Mouse (Mus musculus) embryonic stem cell, embryonic (primary cell): ENCODE measurements around the gene Pyroxd1.

Source experiments
- CTCF ChIA-PET, 4 experiments: fragments of 300-600 bp in 2 of 4; fragments of 350-600 bp in 2 of 4; sonication (Branson Sonifier 250); formaldehyde crosslinking; loops; one replicate each; lab custom pipeline; 2022; ENCODE audit warnings: inconsistent platforms in 2 of 4; lab: Charles Lee
- POLR2A ChIA-PET, 4 experiments: fragments of 300-600 bp in 2 of 4; fragments of 350-600 bp in 2 of 4; sonication (Branson Sonifier 250); formaldehyde crosslinking; loops; one replicate each; lab custom pipeline; 2022; ENCODE audit warnings: antibody characterized with exemption in 4 of 4, inconsistent platforms in 1 of 4; lab: Charles Lee

Pyroxd1 gene

GRCm38 (mm10) chr6:142345440-142346038, at the start of gene Pyroxd1:
Gene Pyroxd1, plus strand, starts transcription at chr6:142345654.
- ChIA-PET CTCF (interaction anchor here in 2 of 4 experiments (0.5 to 0.9 kb wide), 2 partner anchors 169 to 954 kb away, joined by 3 read pairs; no protein-coding TSS in a partner anchor), POLR2A (interaction anchor here in 3 of 4 experiments (0.9 to 3.5 kb wide), 10 partner anchors 14 to 659 kb away, joined by 3 to 17 read pairs (median 4); partner anchors contain the start of gene Ldhb (in 2 of the 3))

DNA sequence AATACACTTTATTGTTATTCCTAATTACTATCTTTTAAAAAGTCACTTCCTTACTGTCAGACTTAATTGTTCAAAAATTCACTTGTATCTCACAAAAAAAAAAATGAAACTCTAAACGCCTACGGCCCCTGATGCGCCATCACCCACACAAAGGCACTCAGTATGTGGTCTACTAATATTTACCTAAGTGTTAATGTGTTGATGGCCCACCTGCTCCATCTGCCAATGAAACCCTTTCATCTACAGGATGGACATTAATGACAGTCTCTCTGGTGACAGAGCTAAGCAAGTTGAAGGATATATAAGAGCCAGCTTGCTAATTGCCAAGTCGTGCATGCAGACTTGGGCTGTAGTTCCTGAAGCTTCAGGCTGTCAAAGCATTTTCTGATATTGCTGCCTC, 47.4 kb upstream of the Pyroxd1 start, which contains the start of gene Iapp:
TSS of gene Iapp (plus strand) at position 326 of the 400 bp plus-strand sequence.
- ChIA-PET POLR2A (no interaction called here), CTCF (no interaction called here)

- POLR2A ChIA-PET, result no interaction called here
- CTCF ChIA-PET, result no interaction called here
Measured at GRCm38 (mm10) chr6:142305076-142305475, 40.4 kb upstream of the Pyroxd1 start.

GRCm38 (mm10) chr6:142314285-142314684, 31.2 kb upstream of the Pyroxd1 start:
- POLR2A ChIA-PET, result no interaction called here
- CTCF ChIA-PET, result interaction anchor here in 1 of 4 experiments (0.6 kb wide), 1 partner anchor 29 kb away, joined by 5 read pairs; no protein-coding TSS in a partner anchor

DNA sequence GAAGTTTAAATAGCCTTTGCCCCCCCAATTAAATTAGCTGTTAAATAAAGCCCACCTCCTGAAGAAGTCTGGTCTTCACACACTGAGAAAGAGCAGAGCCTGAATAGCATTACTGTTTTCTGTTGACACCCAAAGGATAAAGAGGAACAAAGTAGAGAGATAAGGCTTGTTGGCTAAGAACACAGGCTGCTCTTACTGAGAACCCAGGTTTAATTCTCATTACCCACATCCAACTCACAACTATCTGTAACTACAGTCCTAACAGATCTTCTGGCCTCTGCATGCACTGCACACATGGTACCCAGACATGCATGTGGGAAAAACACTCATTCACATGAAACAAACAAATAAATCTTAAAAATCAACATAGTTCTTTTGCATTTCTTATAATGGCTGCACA, 28.3 kb upstream of the Pyroxd1 start:
- ChIA-PET CTCF (no interaction called here), POLR2A (no interaction called here)

DNA sequence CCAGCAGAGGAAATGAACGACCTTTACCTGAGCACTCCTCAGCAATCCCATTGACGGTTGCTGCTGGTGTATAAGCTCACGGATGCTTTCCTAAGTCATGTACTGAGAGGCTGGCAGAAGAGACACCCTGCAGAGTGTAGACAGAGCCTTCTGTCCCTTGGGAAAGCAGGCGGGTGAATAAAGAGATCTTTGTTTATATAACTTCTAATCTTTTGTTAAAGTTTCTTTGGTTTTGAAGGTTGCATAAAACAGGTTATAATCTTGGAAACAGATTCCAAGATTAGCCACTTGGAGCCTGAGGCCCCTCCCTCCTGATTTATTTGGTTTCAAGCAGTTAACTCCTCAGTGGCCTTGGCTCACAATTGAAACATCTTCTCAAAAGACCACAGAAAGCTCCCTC, 22.6 kb upstream of the Pyroxd1 start, which contains the start of gene Slco1a5:
TSS of gene Slco1a5 (minus strand) at position 101 of the 400 bp plus-strand sequence.
- CTCF ChIA-PET, result no interaction called here
- POLR2A ChIA-PET, result no interaction called here

- POLR2A ChIA-PET, result interaction anchor here in 1 of 4 experiments (1.3 kb wide), 1 partner anchor 19 kb away, joined by 5 read pairs; the partner anchor contains the start of gene Pyroxd1
- CTCF ChIA-PET, result interaction anchor here in 2 of 4 experiments (0.6 to 0.7 kb wide), 2 partner anchors 875 to 887 kb away, joined by 4 to 5 read pairs; no protein-coding TSS in a partner anchor
Measured at GRCm38 (mm10) chr6:142326598-142326997, 18.9 kb upstream of the Pyroxd1 start.

- POLR2A ChIA-PET, result no interaction called here
- CTCF ChIA-PET, result no interaction called here
Measured at GRCm38 (mm10) chr6:142329201-142329600, 16.3 kb upstream of the Pyroxd1 start.

GRCm38 (mm10) chr6:142338961-142339360, 6.5 kb upstream of the Pyroxd1 start:
- ChIA-PET POLR2A (no interaction called here), CTCF (no interaction called here)

- ChIA-PET CTCF (no interaction called here), POLR2A (no interaction called here)
Measured at GRCm38 (mm10) chr6:142339576-142339975, 5.9 kb upstream of the Pyroxd1 start.

DNA sequence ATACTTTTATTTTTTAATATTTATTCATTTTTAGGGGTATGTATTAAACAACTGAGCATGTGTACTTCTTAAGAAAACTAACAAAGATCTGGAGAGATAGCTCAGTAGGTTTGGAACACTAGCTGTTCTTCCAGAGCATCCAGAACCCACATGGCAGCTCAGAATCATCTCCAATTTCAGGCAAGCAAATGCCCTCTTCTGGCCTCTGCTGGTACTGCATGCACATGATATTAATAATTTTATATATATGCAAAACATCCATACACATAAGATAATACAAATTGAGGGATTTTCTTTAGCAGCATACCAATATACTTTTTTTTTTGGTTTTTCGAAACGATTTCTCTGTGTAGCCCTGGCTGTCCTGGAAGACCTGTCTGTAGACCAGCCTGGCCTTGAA, 1.9 kb upstream of the Pyroxd1 start:
- ChIA-PET CTCF (interaction anchor here (0.6 to 1.1 kb wide), 12 partner anchors 13 to 1493 kb away, joined by 3 to 5 read pairs (median 3); partner anchors contain the start of gene Abcc9 (in 1 of the 4)), POLR2A (interaction anchor here (0.6 to 1.1 kb wide), 4 partner anchors 16 to 819 kb away, joined by 3 to 5 read pairs (median 4); partner anchors contain the start of gene Ldhb (in 1 of the 4))

GRCm38 (mm10) chr6:142346181-142347110, 992 bp downstream of the Pyroxd1 start:
- ChIA-PET CTCF (interaction anchor here in 1 of 4 experiments (0.5 kb wide), 1 partner anchor 953 kb away, joined by 3 read pairs; no protein-coding TSS in a partner anchor), POLR2A (interaction anchor here in 2 of 4 experiments (0.8 to 3.5 kb wide), 8 partner anchors 13 to 169 kb away, joined by 3 to 17 read pairs (median 4); partner anchors contain the start of gene Ldhb (in 2 of the 2))

DNA sequence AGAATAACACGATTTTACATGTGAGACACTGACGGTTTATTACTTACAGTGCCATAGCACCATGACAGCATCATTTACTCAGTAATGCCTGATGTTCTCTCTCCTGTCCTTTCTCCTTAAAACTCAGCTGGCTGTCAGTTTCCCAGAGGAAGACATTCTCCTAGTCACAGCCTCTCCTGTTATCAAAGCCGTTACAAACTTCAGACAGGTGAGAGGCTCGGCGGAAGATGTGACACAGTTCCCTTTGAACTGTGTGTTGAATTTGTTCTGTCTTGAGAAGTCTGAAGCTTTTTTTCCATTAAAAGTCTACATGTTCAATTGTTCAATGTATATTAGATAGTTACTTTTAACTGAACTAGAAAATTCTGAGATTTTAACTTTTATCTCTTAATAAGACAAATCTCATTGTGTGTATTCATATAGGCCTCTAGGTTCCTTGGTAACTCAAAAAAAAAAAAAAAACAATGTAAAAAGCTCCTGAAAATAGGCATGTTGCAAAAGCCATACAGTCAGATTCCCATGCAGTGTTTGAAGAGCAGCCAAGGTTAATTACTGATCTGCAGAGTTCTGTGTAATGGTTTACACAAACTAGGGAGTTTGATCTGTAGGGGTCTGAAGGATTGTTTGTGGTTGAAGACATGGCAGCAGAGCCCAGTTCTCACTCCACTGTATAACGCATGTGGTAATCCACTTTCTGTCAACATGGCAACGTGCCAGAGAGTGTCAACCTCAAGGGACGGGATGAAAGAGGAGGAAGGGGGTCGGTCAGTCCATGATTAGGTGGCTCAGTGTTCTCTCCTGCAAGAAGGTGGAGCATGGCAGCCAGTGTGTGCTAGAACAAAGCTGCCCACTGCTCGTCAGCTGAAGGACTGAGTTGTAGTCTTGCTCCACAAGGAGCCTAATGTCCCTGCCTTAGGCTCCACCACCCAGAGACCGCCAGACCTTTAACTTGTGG, 2.3 kb downstream of the Pyroxd1 start:
- POLR2A ChIA-PET, result interaction anchor here in 2 of 4 experiments (1.4 to 3.5 kb wide), 3 partner anchors 11 to 163 kb away, joined by 5 to 17 read pairs (median 11); partner anchors contain the start of gene Ldhb (in 1 of the 2)

DNA sequence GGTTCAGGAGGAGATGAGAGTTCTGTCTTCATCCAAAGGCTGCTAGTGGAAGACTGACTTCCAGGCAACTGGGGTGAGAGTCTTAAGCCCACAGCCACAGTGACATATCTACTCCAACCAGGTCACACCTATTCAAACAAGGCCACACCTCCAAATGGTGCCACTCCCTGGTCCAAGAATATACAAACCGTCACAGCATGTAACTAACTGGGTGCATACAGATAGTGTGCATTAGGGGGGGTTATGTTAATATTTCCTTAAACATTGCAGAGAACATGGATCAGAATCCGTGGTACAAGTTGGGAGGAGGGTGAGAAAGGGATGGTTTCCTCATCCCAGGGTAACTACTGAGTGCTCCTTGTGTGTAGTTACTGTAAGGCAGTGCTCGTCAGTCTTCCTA, 6.6 kb downstream of the Pyroxd1 start:
- POLR2A ChIA-PET, result interaction anchor here in 2 of 4 experiments (0.6 to 0.7 kb wide), 2 partner anchors 151 to 822 kb away, joined by 3 to 4 read pairs; no protein-coding TSS in a partner anchor

More for the DNA sequence above, 2.3 kb downstream of the Pyroxd1 start:
- CTCF ChIA-PET, result no interaction called here

GRCm38 (mm10) chr6:142357106-142357505, 11.7 kb downstream of the Pyroxd1 start:
- ChIA-PET POLR2A (no interaction called here), CTCF (interaction anchor here in 1 of 4 experiments (0.7 to 1.4 kb wide), 2 partner anchors 14 to 1934 kb away, joined by 3 read pairs; no protein-coding TSS in a partner anchor)

More for the DNA sequence above, 6.6 kb downstream of the Pyroxd1 start:
- CTCF ChIA-PET, result interaction anchor here in 1 of 4 experiments (0.6 kb wide), 1 partner anchor 190 kb away, joined by 4 read pairs; no protein-coding TSS in a partner anchor

DNA sequence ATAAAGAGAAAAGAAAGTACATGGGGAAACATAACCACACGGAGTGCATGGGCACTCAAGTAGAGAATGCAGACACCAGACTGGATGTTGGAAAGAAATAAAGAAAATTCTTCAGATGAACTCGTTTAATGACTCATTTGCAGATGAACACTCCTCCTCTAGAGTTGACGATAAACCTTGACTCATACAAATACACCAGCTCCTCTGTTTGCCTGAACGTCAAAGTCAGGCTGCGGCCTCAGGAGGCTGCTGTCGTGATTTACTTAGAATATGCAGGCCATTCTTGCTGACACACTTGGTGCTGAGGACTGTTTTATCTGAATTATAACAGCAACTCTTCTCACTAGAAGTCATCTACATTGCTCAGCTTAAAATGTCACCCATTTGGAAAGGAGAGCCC, 16.6 kb downstream of the Pyroxd1 start:
- ChIA-PET POLR2A (interaction anchor here in 2 of 4 experiments (0.6 to 1.3 kb wide), 3 partner anchors 16 to 39 kb away, joined by 3 read pairs; partner anchors contain the start of gene Pyroxd1 (in 1 of the 2)), CTCF (interaction anchor here in 1 of 4 experiments (1.2 to 1.8 kb wide), 2 partner anchors 153 to 157 kb away, joined by 5 to 7 read pairs; no protein-coding TSS in a partner anchor)

DNA sequence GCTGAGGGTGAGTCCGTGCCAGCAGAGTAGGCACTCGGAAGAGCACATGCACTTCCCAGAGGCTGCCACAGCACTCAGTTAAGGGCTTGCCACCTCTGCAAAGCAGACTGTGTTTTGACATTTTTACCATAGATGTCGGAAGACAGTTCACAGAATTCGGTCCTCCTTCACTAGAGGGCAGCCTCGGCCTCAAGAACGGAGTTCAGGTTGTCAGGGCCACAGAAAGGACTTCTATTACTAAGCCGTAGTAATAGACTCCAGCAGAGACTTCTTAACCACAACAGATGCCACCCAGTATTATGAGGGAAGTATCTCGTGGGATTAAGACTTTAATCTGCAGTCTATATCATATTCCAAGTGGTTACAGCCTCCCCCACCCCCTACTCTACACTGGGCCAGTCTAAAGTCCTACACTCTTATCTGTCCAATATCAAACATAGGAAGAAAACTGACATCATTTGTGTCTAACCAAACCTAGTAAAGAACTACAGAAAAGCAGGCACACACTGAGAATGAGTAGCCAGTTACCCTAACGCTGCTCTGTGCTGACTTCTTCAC, 17.6 kb downstream of the Pyroxd1 start:
- ChIA-PET CTCF (interaction anchor here in 2 of 4 experiments (0.6 to 1.8 kb wide), 3 partner anchors 151 to 1895 kb away, joined by 3 to 7 read pairs (median 5); no protein-coding TSS in a partner anchor), POLR2A (interaction anchor here in 1 of 4 experiments (1.3 kb wide), 1 partner anchor 17 kb away, joined by 3 read pairs; the partner anchor contains the start of gene Pyroxd1)
